Mouse (Mus musculus) layer of hippocampus, postnatal 14 days (tissue): ENCODE data around the gene Ptger4. TPM values are rescaled to one million over a fixed set of nuclear protein-coding genes. Genes with fewer than 3 reads are reported as not detected.

Experiments used
- DNase-seq, 2 experiments: peaks; one replicate each; pipeline ENCODE4 v3.0.0; 2021 to 2022; ENCODE audit warnings: low spot score in 2 of 2, mixed read lengths in 1 of 2
- total RNA-seq, 2 experiments: library from RNA; stranded (reverse); gene quantifications; 2 replicates each; pipeline ENCODE4 v1.2.3; 2021

The Ptger4 gene
- total RNA-seq, 2 experiments from 2014 or later = 0.74 to 1.1 TPM

- no peak for DNase-seq
Measured at GRCm38 (mm10) chr15:5173217-5173820, 70.7 kb downstream of the Ptger4 start.

- no peak for DNase-seq
Measured at GRCm38 (mm10) chr15:5165121-5165773, 78.7 kb downstream of the Ptger4 start.

- no peak for DNase-seq
Measured at GRCm38 (mm10) chr15:5158827-5159226, 85.2 kb downstream of the Ptger4 start.

- DNase-seq = no peak
Measured at GRCm38 (mm10) chr15:5157386-5157785, 86.6 kb downstream of the Ptger4 start.

Other genes starting within 250 kb of the Ptger4 start
- under 1 TPM; 0.14 to 0.28 TPM for gene C7, start 180.4 kb downstream of the Ptger4 start, total RNA-seq
- gene Card6, start 135.6 kb downstream of the Ptger4 start, total RNA-seq = 1 to 10 TPM; 2.0 to 3.7 TPM
- gene Rpl37, start 127.5 kb downstream of the Ptger4 start, total RNA-seq = 100 to 1,000 TPM; 210 to 230 TPM
- 10 to 100 TPM; 19.2 to 20.8 TPM for gene Prkaa1, start 100.3 kb downstream of the Ptger4 start, total RNA-seq
- gene Ttc33, start 58.7 kb downstream of the Ptger4 start, total RNA-seq = 10 to 100 TPM; 53.2 to 64.4 TPM